Mouse (Mus musculus) liver, embryonic 15.5 days (tissue): ENCODE measurements around the gene Evx1. TPM values are rescaled to one million over a fixed set of nuclear protein-coding genes. Genes with fewer than 3 reads are reported as not detected.

Experiments used
- ATAC-seq: fragments of 200-750 bp; cut with Nextera tagmentation; 2 replicates; pipeline ENCODE4 v1.8.0; 2017; ENCODE audit warnings: moderate number of reproducible peaks, mild to moderate bottlenecking, moderate library complexity; ENCODE audit not compliant: insufficient read depth
- H3K27ac ChIP-seq: fragments of 300-500 bp; sonication (generic); replicated peaks from 2 replicates; pipeline ENCODE4 v1.5.1; 2015; ENCODE audit warnings: mild to moderate bottlenecking, inconsistent platforms
- H3K27me3 ChIP-seq: fragments of 300-500 bp; sonication (generic); 2 replicates; pipeline ENCODE4 v1.6.1; 2015; ENCODE audit warnings: mild to moderate bottlenecking, inconsistent platforms
- H3K36me3 ChIP-seq: fragments of 300-500 bp; sonication (generic); replicated peaks from 2 replicates; pipeline ENCODE4 v1.6.1; 2015; ENCODE audit warnings: moderate library complexity, mild to moderate bottlenecking, inconsistent platforms
- H3K4me1 ChIP-seq: fragments of 300-500 bp; sonication (generic); replicated peaks from 2 replicates; pipeline ENCODE4 v1.6.1; 2015; ENCODE audit warnings: inconsistent platforms
- H3K4me2 ChIP-seq: fragments of 300-500 bp; sonication (generic); 2 replicates; pipeline ENCODE4 v1.6.1; 2015; ENCODE audit warnings: moderate library complexity, mild to moderate bottlenecking, inconsistent platforms
- H3K4me3 ChIP-seq: fragments of 300-500 bp; sonication (generic); replicated peaks from 2 replicates; pipeline ENCODE4 v1.5.1; 2015; ENCODE audit warnings: mild to moderate bottlenecking, inconsistent platforms
- H3K9ac ChIP-seq: fragments of 300-500 bp; sonication (generic); 2 replicates; pipeline ENCODE4 v1.6.1; 2015; ENCODE audit warnings: moderate library complexity, mild to moderate bottlenecking, inconsistent platforms
- H3K9me3 ChIP-seq: fragments of 300-500 bp; sonication (generic); replicated peaks from 2 replicates; pipeline ENCODE4 v1.6.1; 2016; ENCODE audit warnings: inconsistent platforms
- WGBS: fragments of 180-500 bp; shearing (Covaris S2); methylation state at CpG from one replicate; pipeline ENCODE4 v1.1.7; 2015; ENCODE audit warnings: mixed read lengths; ENCODE audit not compliant: insufficient replicate concordance; 5-methylcytosine and 5-hydroxymethylcytosine counted together
- polyA plus RNA-seq: library from polyadenylated mRNA; unstranded; fragments of >200 nt; fragmentation: Nextera tagmentation; extraction: Ambion mirVana; gene quantifications from 2 replicates; pipeline ENCODE4 v1.2.1, GENCODE M21; 2015

The Evx1 gene
- polyA plus RNA-seq, 1 experiment from 2014 or later = not detected

DNA sequence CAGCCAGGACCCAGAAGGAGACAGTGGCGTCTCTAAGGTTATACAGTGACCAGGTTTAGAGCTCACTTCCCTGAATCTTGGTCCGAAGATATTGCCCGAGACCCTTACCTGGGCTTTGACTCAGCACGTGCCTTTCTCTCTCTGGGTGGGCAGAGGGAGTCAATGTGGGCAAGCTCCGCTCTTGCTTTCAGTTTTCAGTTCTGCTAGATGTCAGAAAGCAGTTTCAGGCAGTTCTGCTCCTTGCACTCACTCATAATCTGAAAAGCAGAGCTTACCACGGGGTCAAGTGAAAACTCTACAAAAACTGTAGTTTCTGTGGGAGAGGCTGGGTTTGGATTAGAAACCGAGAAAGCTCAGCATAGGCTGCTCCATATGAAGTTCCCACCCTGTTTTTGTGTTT, 21.0 kb upstream of the Evx1 start:
- Histone ChIP-seq H3K36me3 (no peaks in the 10 kb centered on the region), H3K4me1 (no peaks in the 10 kb centered on the region), H3K9me3 (no peaks in the 10 kb centered on the region), H3K27ac (no peak overlapping the region), H3K9ac (no peak overlapping the region), H3K4me2 (no peak overlapping the region), H3K27me3 (peaks cover 70% of the 10 kb centered on the region), H3K4me3 (no peak overlapping the region)
- 50% methylated on average over 7 of the region's 7 CpGs for WGBS
- no peak for ATAC-seq

DNA sequence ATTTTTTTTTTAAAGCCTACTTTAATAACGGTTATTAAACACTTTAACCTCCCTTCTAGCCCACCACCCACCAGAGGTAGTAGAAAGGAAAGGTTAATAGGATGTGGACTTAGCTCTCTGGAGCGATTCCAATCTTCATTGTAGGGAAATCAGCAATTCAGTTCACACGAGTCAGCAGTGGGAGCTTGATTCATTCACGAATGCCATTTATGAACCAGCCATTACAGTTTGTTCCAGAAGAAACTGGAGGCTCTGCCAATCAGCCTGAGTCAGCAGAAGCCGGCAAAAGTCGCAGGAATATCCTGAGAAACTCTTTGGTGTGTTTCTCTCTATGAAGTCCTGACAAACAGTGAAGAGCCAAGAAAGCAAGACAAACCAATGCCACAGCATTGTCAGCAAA, 18.7 kb upstream of the Evx1 start:
- Histone ChIP-seq H3K4me1 (no peaks in the 10 kb centered on the region), H3K9me3 (no peaks in the 10 kb centered on the region), H3K9ac (no peak overlapping the region), H3K27ac (no peak overlapping the region), H3K4me2 (no peak overlapping the region), H3K36me3 (no peaks in the 10 kb centered on the region), H3K4me3 (no peak overlapping the region), H3K27me3 (peaks cover 56% of the 10 kb centered on the region)
- WGBS = 49% methylated on average over 6 of the region's 6 CpGs
- ATAC-seq = no peak

DNA sequence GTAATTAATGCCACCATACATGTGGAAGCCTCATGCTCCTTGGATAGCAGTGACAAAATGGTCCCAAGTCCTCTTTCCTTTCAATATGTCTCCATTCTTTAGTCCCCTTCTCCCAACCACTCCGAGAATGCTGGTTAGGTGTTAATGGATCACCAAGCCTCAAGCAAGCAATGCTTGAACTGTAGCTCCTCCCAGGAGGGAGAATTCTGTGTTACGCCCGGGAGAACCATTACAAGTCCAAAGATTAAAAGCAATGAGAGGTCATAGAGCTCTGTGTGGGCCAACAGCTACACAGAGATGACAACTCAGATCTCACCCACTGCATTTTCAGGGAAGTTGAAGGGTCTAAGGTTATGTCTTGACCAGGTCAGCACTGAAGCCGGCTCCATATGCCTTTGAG, 14.8 kb upstream of the Evx1 start:
- H3K9me3 ChIP-seq = no peaks in the 10 kb centered on the region
- H3K27me3 ChIP-seq = peaks cover 34% of the 10 kb centered on the region
- H3K4me1 ChIP-seq = no peaks in the 10 kb centered on the region
- 48% methylated on average over 4 of the region's 4 CpGs for WGBS
- H3K27ac ChIP-seq = no peak overlapping the region
- H3K4me3 ChIP-seq = no peak overlapping the region
- H3K9ac ChIP-seq = no peak overlapping the region
- no peak overlapping the region for H3K4me2 ChIP-seq
- H3K36me3 ChIP-seq = no peaks in the 10 kb centered on the region
- ATAC-seq = no peak

DNA sequence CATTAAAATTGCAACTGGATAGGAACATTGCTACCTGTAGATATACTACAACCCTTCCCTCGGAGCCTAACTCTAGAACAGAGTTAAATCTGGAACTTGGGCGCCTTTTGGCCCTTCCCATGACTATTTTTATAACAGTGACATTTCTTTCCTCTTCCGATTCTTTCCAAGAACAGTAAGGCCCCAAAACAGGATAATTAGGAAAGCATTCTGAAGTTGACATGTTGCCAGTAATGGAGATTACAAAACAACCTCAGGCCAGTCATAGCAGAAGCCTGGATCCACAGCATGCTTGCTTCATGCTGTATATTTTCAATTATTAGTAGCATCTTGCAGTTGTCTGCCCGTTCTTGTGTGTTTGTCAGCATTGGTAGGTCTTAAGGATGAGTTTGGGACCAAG, 12.5 kb upstream of the Evx1 start:
- no peak overlapping the region for H3K27ac ChIP-seq
- WGBS = 57% methylated on average over 4 of the region's 4 CpGs
- no peaks in the 10 kb centered on the region for H3K4me1 ChIP-seq
- H3K4me2 ChIP-seq = no peak overlapping the region
- H3K9ac ChIP-seq = no peak overlapping the region
- H3K27me3 ChIP-seq = peaks cover 37% of the 10 kb centered on the region
- H3K9me3 ChIP-seq = no peaks in the 10 kb centered on the region
- H3K4me3 ChIP-seq = no peak overlapping the region
- ATAC-seq = no peak
- no peaks in the 10 kb centered on the region for H3K36me3 ChIP-seq

DNA sequence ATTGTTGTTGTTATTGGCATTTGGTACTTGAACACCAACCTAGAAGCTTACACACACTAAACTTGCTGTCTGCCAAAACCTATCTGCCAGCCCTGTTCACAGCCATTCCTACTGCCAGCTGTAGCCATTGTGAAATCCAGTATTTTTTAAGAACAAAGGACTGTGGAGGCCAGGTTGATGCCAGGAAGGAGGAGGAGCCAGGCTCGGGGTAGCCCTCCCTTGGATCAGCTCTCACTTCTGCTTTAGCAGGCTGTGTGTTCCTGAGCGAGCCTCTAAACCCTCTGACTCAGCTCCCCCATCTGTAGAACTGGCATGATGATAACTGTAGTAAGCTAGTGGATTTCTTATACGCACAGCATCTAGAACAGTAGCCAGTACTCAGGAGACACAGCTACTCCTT, 9.9 kb upstream of the Evx1 start:
- Histone ChIP-seq H3K4me3 (no peak overlapping the region), H3K9ac (no peak overlapping the region), H3K9me3 (no peaks in the 10 kb centered on the region), H3K36me3 (no peaks in the 10 kb centered on the region), H3K4me1 (no peaks in the 10 kb centered on the region), H3K27ac (no peak overlapping the region), H3K4me2 (no peak overlapping the region), H3K27me3 (peaks cover 56% of the 10 kb centered on the region)
- WGBS = 22% methylated on average over 3 of the region's 3 CpGs
- no peak for ATAC-seq

DNA sequence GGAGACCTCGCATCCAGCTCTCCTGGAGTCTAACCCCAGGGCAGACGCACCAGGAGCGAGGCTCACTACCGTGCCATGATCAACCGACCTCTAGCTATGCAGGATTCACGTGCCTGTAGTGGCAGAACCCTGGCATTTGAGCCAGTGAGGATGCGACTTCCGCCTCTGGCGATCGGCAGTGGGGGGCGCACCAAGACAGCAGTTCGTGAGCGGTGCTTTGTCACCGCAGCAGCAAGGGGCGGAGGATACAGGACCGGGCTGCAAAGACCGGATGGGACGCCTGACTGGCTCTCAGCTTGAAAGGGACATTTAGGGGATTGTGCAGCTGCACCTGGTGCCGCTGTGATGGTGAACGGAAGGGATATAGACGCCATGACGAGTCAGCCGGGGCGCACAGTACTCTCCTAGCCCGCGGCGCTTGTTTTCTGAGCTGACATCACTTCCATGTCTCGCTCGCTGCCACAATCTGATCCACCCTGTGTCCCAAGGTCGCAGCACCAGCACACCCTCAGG, 7.4 kb upstream of the Evx1 start:
- Histone ChIP-seq H3K36me3 (no peaks in the 10 kb centered on the region), H3K9ac (no peak overlapping the region), H3K27me3 (peaks cover 73% of the 10 kb centered on the region), H3K27ac (no peak overlapping the region), H3K4me3 (peak overlapping the region; percentile 9; the same call in 1 of the 2 replicates), H3K4me2 (peak overlapping the region; percentile 39), H3K4me1 (no peaks in the 10 kb centered on the region), H3K9me3 (no peaks in the 10 kb centered on the region)
- 1% methylated on average over 30 of the region's 30 CpGs for WGBS
- no peak for ATAC-seq

DNA sequence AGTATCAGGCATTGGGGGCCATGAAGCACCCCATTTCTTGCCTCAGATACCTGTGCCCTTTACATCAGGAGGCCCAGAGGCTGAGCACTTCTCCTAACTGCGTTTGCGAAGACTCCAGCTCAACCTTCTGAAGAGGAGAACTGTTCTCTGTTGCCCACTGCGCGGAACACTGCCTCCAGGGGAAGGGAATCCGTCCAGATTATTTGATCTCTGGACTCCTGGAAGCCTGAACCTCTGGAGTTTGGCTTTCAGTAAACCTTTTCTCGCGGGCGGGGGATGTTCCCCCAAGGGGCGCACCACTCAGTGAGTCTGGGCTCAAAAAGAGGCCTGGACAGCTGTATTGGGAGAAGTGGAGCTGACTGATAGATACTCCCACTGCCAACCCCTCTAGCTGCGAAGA, 3.5 kb upstream of the Evx1 start:
- H3K9me3 ChIP-seq = no peaks in the 10 kb centered on the region
- peaks cover 98% of the 10 kb centered on the region for H3K27me3 ChIP-seq
- H3K4me1 ChIP-seq = no peaks in the 10 kb centered on the region
- H3K27ac ChIP-seq = no peak overlapping the region
- no peak for ATAC-seq
- H3K4me2 ChIP-seq = no peak overlapping the region
- no peak overlapping the region for H3K9ac ChIP-seq
- H3K36me3 ChIP-seq = no peaks in the 10 kb centered on the region
- WGBS = 40% methylated on average over 10 of the region's 10 CpGs
- H3K4me3 ChIP-seq = no peak overlapping the region

DNA sequence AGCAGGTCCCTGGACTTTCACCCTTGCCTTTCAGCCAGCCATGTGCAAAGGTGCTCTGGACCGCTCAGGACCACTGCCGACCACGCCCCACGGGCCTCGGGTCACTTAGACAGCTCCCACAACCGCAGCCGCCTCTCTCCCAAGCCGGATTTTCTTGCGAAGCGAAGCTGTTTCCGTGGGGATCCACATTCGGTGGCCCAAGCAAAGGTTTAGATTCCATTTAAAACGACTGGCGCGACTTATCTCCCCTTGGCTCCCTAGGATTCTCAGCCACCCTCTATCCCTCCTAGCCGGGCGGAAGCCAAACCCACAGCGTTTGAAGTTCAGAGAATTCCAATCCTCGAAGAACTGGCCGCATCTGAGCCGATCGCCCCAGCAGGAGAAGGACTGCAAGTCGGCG, 2.9 kb upstream of the Evx1 start:
- no peak overlapping the region for H3K4me2 ChIP-seq
- no peak overlapping the region for H3K9ac ChIP-seq
- no peaks in the 10 kb centered on the region for H3K36me3 ChIP-seq
- WGBS = 2% methylated on average over 24 of the region's 24 CpGs
- H3K4me3 ChIP-seq = no peak overlapping the region
- no peak for ATAC-seq
- H3K27ac ChIP-seq = no peak overlapping the region
- peaks cover 100% of the 10 kb centered on the region for H3K27me3 ChIP-seq
- H3K4me1 ChIP-seq = no peaks in the 10 kb centered on the region
- no peaks in the 10 kb centered on the region for H3K9me3 ChIP-seq

DNA sequence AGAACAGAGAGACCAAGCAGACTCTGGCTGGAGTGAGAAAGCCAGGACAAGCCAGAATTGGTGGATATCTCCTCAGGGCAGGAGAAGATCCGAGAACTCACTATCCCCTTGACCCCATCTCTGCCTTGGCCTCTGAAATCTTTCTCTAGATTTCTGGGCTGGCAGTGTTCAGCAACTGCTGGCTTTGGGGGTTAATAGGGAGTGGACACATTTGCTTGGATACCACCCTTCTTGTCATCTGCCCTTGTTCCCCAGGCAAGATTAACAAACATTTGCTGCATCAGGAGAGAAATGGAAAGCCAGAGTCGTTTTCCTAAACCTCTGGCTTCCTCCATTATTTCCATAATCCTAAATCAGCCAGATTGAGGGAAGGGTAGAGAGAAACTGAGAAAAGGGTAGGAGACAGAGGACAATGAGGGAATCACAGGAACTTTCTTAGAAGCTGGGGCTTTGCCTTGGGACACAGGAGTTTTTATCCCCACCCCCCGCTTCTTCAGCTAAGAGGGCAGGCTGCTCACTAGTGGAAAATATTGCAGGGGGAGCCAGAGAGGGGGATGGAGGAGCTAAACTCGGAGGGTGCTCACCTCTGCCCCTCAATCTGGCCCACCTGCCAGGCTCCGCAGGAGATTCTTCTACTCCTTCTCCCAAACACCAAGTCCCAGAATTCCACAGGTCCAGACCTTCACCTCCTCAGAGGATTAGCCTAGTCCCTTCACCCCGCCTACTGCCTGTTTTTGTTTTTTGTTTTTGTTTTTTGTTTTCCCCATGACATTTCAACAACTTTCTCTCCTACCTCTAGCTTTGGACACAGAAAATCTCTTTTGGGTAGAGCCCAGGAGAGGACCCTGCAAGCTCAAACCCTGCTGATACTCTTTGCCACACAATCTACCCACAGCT, 1.4 kb upstream of the Evx1 start:
- no peak for ATAC-seq
- H3K27me3 ChIP-seq = peaks cover 100% of the 10 kb centered on the region
- H3K4me3 ChIP-seq = no peak overlapping the region
- H3K4me1 ChIP-seq = peaks cover 6% of the 10 kb centered on the region; the same call in 1 of the 2 replicates
- H3K9me3 ChIP-seq = no peaks in the 10 kb centered on the region
- H3K4me2 ChIP-seq = no peak overlapping the region
- no peak overlapping the region for H3K27ac ChIP-seq
- no peak overlapping the region for H3K9ac ChIP-seq
- H3K36me3 ChIP-seq = no peaks in the 10 kb centered on the region
- 4% methylated on average over 6 of the region's 6 CpGs for WGBS

DNA sequence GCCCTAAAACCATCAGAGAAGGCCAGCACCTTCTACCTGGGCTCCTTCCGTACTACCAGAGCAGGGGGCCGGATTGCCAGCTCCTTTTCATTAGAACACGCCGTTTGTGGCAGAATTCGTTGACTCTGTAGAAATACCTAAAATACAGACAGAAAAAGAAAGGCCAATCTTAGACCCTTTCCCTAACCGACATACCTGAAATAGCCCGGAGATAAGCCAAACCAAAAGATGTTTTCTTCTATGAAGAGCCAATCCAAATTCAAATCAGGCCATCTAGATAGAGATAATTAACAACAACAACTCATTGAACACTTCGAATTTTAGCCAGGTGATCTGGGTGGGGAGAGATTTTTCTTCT, 761 bp upstream of the Evx1 start:
- peaks cover 100% of the 10 kb centered on the region for H3K27me3 ChIP-seq
- H3K4me1 ChIP-seq = peaks cover 6% of the 10 kb centered on the region; the same call in 1 of the 2 replicates
- no peak overlapping the region for H3K4me3 ChIP-seq
- no peak overlapping the region for H3K4me2 ChIP-seq
- H3K36me3 ChIP-seq = no peaks in the 10 kb centered on the region
- H3K27ac ChIP-seq = no peak overlapping the region
- ATAC-seq = no peak
- 4% methylated on average over 8 of the region's 8 CpGs for WGBS
- H3K9ac ChIP-seq = no peak overlapping the region
- H3K9me3 ChIP-seq = no peaks in the 10 kb centered on the region

DNA sequence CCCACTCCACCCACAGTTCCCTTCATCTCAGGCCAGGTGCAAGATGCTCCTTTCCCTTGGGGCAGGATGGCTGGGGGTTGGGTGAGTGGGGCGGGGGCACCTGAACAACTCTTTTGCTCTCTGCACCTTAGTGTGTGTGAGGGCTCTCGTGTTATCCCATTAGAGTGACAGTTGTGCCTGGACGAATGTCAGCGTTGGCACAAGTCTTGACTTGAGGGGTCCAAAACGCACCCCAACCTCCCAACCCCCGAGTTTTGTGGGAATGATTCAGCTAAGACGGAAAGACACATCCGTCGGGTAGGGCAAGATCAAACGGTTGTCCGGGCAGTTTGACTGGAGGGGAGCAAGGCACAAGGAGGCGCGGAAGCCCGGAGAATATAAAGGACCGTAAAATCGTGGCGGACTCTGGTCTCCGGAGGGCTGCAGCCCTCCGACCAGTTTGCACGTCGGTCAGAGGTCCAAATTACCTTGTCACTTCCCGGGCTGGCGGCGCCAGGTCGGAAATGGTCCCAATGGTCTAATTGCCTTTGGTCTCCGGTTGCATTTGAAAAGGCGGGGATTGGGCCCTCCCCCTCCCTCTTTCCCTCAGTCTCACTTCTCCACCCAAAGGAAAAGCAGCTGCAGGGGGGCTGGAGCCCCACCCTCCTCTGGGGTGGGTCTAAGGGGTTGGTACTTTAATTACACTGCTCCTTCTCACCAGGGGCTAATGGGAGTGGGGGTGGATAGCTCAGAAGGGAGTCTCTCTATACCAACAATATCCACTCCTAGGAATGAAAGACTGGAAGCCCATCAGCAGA, 1.2 kb downstream of the Evx1 start:
- no peak overlapping the region for H3K9ac ChIP-seq
- no peak overlapping the region for H3K27ac ChIP-seq
- peaks cover 100% of the 10 kb centered on the region for H3K27me3 ChIP-seq
- no peak for ATAC-seq
- no peaks in the 10 kb centered on the region for H3K9me3 ChIP-seq
- H3K4me2 ChIP-seq = no peak overlapping the region
- no peak overlapping the region for H3K4me3 ChIP-seq
- H3K36me3 ChIP-seq = no peaks in the 10 kb centered on the region
- 1% methylated on average over 27 of the region's 27 CpGs for WGBS
- peaks cover 6% of the 10 kb centered on the region; the same call in 1 of the 2 replicates for H3K4me1 ChIP-seq
